Mouse (Mus musculus) lung, embryonic 15.5 days (tissue): Measurements from ENCODE around the gene Cnn1. TPM values are rescaled to one million over a fixed set of nuclear protein-coding genes. Genes with fewer than 3 reads are reported as not detected.
"Not testable (repeated sequence)": the region's sequence is repeated elsewhere in the genome, so short reads cannot be mapped to it uniquely, and the experiment has no call there.

Source experiments
- ATAC-seq: fragments of 200-750 bp; cut with Nextera tagmentation; 2 replicates; pipeline ENCODE4 v1.8.0; 2017; ENCODE audit warnings: moderate number of reproducible peaks, borderline replicate concordance; ENCODE audit not compliant: low FRiP score, low TSS enrichment; ENCODE audit errors: extremely low read depth
- H3K27ac ChIP-seq: fragments of 300-500 bp; sonication (generic); 2 replicates; pipeline ENCODE4 v1.5.1; 2015; ENCODE audit warnings: moderate library complexity, mild to moderate bottlenecking, inconsistent platforms
- H3K27me3 ChIP-seq: fragments of 300-500 bp; sonication (generic); 2 replicates; pipeline ENCODE4 v1.6.1; 2015; ENCODE audit warnings: inconsistent platforms
- H3K36me3 ChIP-seq: fragments of 300-500 bp; sonication (generic); 2 replicates; pipeline ENCODE4 v1.6.1; 2015; ENCODE audit warnings: inconsistent platforms
- H3K4me1 ChIP-seq: fragments of 300-500 bp; sonication (generic); 2 replicates; pipeline ENCODE4 v1.6.1; 2015; ENCODE audit warnings: inconsistent platforms
- H3K4me2 ChIP-seq: fragments of 300-500 bp; sonication (generic); 2 replicates; pipeline ENCODE4 v1.6.1; 2015; ENCODE audit warnings: inconsistent platforms, mild to moderate bottlenecking, moderate library complexity
- H3K4me3 ChIP-seq: fragments of 300-500 bp; sonication (generic); 2 replicates; pipeline ENCODE4 v1.5.1; 2015; ENCODE audit warnings: mild to moderate bottlenecking, inconsistent platforms
- H3K9ac ChIP-seq: fragments of 300-500 bp; sonication (generic); 2 replicates; pipeline ENCODE4 v1.6.1; 2015; ENCODE audit warnings: inconsistent platforms
- H3K9me3 ChIP-seq: fragments of 300-500 bp; sonication (generic); 2 replicates; pipeline ENCODE4 v1.6.1; 2016; ENCODE audit warnings: inconsistent platforms
- WGBS: fragments of 180-500 bp; shearing (Covaris S2); methylation state at CpG from one replicate; pipeline ENCODE4 v1.1.7; 2015; 5-methylcytosine and 5-hydroxymethylcytosine counted together
- polyA plus RNA-seq: library from polyadenylated mRNA; unstranded; fragments of >200 nt; fragmentation: Nextera tagmentation; extraction: Ambion mirVana; gene quantifications from 2 replicates; pipeline ENCODE4 v1.2.1, GENCODE M21; 2015

Cnn1 gene
- polyA plus RNA-seq, 1 experiment from 2014 or later: 60.9 TPM

- WGBS: 82% methylated on average over 9 of the region's 9 CpGs
- peaks cover 48% of the 10 kb centered on the region for H3K36me3 ChIP-seq
- peaks cover 8% of the 10 kb centered on the region for H3K4me1 ChIP-seq
- H3K27me3 ChIP-seq: peaks cover 28% of the 10 kb centered on the region
- H3K9me3 ChIP-seq: no peaks in the 10 kb centered on the region
- H3K27ac ChIP-seq: no peak overlapping the region
- H3K4me3 ChIP-seq: no peak overlapping the region
- ATAC-seq: no peak
- no peak overlapping the region for H3K4me2 ChIP-seq
- no peak overlapping the region for H3K9ac ChIP-seq
Observed at GRCm38 (mm10) chr9:22058011-22058424, 41.0 kb upstream of the Cnn1 start.

DNA sequence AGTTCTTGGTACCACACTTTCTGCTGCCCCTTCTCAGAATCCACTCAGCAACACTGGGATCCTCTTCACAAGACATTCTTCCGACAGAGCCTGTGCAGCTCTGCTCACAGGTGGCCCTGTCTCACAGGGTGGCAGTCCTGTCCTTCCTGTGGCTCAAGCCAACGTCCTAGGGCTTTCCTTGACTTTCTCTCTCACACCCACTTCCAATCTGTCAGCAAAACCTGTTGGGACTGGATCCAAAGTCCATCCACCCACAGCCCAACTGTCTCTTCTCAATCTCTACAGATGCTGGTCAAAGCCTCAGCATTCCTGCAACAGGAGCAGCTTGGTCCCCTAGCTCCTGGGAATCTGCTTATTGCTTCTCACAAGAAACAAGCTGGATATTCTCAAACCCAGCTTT lies 37.7 kb upstream of the Cnn1 start:
- no peak for ATAC-seq
- H3K27ac ChIP-seq: no peak overlapping the region
- H3K9ac ChIP-seq: no peak overlapping the region
- H3K36me3 ChIP-seq: peaks cover 79% of the 10 kb centered on the region
- H3K4me2 ChIP-seq: no peak overlapping the region
- H3K27me3 ChIP-seq: no peaks in the 10 kb centered on the region
- no peaks in the 10 kb centered on the region for H3K9me3 ChIP-seq
- no peak overlapping the region for H3K4me3 ChIP-seq
- WGBS: 79% methylated on average over 2 of the region's 2 CpGs
- no peaks in the 10 kb centered on the region for H3K4me1 ChIP-seq

DNA sequence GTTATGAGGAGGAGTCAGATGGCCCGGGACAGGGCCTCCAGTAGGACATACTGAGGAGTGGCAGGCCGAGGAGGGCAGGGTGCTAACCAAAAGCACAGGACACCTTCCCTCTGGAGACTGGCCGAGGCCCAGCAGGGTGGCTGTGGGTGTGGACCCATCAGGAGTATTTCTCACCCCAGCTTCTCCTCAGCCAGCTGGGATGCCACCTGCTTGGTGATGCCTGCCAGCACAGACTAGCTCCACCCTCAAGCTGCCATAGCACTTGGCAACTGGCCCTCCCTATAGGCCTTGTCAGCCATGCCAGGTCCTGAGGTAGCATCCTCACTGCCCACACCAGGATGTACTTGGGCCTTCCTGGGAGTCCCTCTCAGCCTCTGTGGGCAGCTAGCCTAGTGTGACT lies 34.7 kb upstream of the Cnn1 start:
- 96% methylated on average over 3 of the region's 3 CpGs for WGBS
- Histone ChIP-seq H3K4me1 (no peaks in the 10 kb centered on the region), H3K36me3 (peaks cover 68% of the 10 kb centered on the region), H3K4me3 (no peak overlapping the region), H3K27ac (no peak overlapping the region), H3K9ac (no peak overlapping the region), H3K9me3 (no peaks in the 10 kb centered on the region), H3K4me2 (no peak overlapping the region), H3K27me3 (no peaks in the 10 kb centered on the region)
- ATAC-seq: no peak

- Histone ChIP-seq H3K27ac (no peak overlapping the region), H3K4me3 (no peak overlapping the region), H3K9ac (no peak overlapping the region), H3K4me1 (peaks cover 8% of the 10 kb centered on the region), H3K4me2 (no peak overlapping the region), H3K36me3 (peaks cover 63% of the 10 kb centered on the region), H3K9me3 (no peaks in the 10 kb centered on the region), H3K27me3 (no peaks in the 10 kb centered on the region)
- no peak for ATAC-seq
- WGBS: 92% methylated on average over 11 of the region's 11 CpGs
Observed at GRCm38 (mm10) chr9:22065642-22066041, 33.4 kb upstream of the Cnn1 start.

GRCm38 (mm10) chr9:22066433-22066832 lies 32.6 kb upstream of the Cnn1 start:
- no peak overlapping the region for H3K4me2 ChIP-seq
- ATAC-seq: no peak
- WGBS: 58% methylated on average over 3 of the region's 3 CpGs

GRCm38 (mm10) chr9:22067195-22067594 lies 31.8 kb upstream of the Cnn1 start:
- H3K27me3 ChIP-seq: no peaks in the 10 kb centered on the region

More at GRCm38 (mm10) chr9:22066433-22066832, 32.6 kb upstream of the Cnn1 start:
- Histone ChIP-seq H3K9me3 (no peaks in the 10 kb centered on the region), H3K4me3 (no peak overlapping the region), H3K27ac (no peak overlapping the region), H3K27me3 (no peaks in the 10 kb centered on the region), H3K9ac (no peak overlapping the region), H3K36me3 (peaks cover 57% of the 10 kb centered on the region), H3K4me1 (peaks cover 8% of the 10 kb centered on the region)

DNA sequence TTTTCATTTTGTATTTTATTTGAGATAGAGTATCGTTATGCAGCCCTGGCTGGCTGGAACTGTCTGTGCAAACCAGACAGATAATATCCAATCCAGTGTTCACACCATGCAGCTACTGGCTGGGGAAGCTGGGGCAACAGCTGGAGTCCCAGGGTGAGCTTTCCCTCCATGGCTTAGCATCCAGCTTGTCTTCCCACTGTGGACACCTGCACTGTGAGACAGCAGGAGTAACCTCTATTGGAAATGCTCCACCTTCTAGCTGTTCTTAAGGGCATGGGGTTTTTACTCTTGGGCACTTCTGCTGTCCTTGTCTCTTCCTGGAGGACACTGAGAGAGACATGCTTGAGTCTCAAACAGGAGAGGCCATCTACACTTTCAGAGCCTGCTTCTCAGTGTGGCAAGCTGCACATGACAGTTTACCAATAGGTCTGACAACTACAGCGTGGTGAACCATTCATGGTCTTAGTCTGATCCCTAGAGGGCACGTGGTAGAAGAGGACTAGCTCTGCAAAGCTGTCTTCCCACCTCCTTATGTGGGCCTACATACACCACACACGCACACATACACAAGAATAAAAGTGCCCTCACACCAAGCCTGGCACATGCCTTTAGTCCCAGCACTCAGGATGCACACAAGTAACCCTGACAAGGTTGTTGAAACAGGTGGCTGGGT lies 29.0 kb upstream of the Cnn1 start:
- Histone ChIP-seq H3K36me3 (peaks cover 36% of the 10 kb centered on the region), H3K9me3 (no peaks in the 10 kb centered on the region), H3K9ac (peak overlapping the region; percentile 33; the same call in 1 of the 2 replicates), H3K4me2 (peak overlapping the region; percentile 57), H3K4me3 (peak overlapping the region; percentile 78), H3K27ac (peak overlapping the region; percentile 42; the same call in 1 of the 2 replicates), H3K27me3 (no peaks in the 10 kb centered on the region), H3K4me1 (peaks cover 8% of the 10 kb centered on the region)
- WGBS: 63% methylated on average over 4 of the region's 4 CpGs
- peak; percentile 5 for ATAC-seq

More at GRCm38 (mm10) chr9:22067195-22067594, 31.8 kb upstream of the Cnn1 start:
- Histone ChIP-seq H3K36me3 (peaks cover 51% of the 10 kb centered on the region), H3K4me3 (no peak overlapping the region), H3K9ac (no peak overlapping the region), H3K4me2 (no peak overlapping the region), H3K4me1 (peaks cover 8% of the 10 kb centered on the region), H3K9me3 (no peaks in the 10 kb centered on the region), H3K27ac (no peak overlapping the region)
- no peak for ATAC-seq
- WGBS: 73% methylated on average over 5 of the region's 5 CpGs

DNA sequence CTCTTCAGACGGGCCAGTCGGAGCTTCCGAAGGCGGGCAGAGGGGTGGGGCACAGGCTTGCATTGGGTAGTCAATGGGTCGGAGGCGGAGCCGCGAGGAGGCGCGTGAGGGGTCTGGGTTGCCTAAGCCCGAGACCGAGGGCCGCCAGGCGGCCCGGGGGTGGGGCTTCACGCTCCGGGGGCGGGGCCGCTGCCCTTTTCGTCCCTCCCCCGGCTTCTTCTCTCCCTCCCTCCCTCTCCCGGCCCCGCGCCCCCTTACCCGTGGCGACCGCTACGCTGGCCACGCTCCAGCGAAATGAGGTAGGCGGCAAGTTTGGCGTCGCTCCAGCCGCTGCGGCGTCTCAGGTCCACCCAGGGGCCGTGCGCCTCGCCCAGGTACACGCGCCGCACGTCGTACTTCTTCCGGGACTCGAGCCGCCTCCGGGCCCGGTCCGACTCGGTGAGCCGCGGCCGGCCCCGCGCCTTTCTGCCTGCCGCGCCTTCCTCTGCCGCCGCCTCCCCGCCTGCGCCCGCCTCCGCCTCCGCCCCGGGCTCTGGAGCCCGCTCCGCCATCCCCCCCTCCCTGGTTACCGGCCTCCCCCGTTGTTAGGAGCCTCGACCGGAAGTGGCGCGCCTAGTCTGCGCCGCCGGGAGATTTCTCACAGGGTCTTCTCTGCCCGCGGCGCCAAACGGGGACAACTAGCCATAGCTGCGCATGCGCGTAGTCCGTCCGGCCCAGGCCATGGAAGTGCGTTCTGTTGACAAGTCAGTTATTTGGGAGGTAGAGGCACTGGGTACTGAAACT lies 28.0 kb upstream of the Cnn1 start, which contains the start of the genes Gm49318 and Zfp653:
Gm49318 (minus strand) TSS at position 469 of the 783 bp plus-strand sequence.
Zfp653 (minus strand) TSS at position 586 of the 783 bp plus-strand sequence.
- Histone ChIP-seq H3K4me2 (peak within 1 kb of the TSS; percentile 57), H3K9me3 (no peaks in the 10 kb centered on the region), H3K27ac (peak within 1 kb of the TSS; percentile 99), H3K27me3 (no peaks in the 10 kb centered on the region), H3K9ac (peak within 1 kb of the TSS; percentile 87), H3K36me3 (peaks cover 28% of the 10 kb centered on the region), H3K4me1 (peaks cover 8% of the 10 kb centered on the region), H3K4me3 (peak within 1 kb of the TSS; percentile 78)
- peak; percentile 98 for ATAC-seq
- WGBS: under 1% methylated on average over 76 of the region's 87 CpGs

GRCm38 (mm10) chr9:22072276-22072675 lies 26.7 kb upstream of the Cnn1 start:
- H3K4me2 ChIP-seq: no peak overlapping the region

GRCm38 (mm10) chr9:22075778-22076177 lies 23.2 kb upstream of the Cnn1 start:
- H3K4me2 ChIP-seq, H3K9me3 ChIP-seq, H3K9ac ChIP-seq, H3K4me1 ChIP-seq, H3K27me3 ChIP-seq, ATAC-seq, H3K27ac ChIP-seq, H3K4me3 ChIP-seq: not testable (repeated sequence)
- H3K36me3 ChIP-seq: peaks cover 20% of the 10 kb centered on the region; the same call in 1 of the 2 replicates
- 73% methylated on average over 5 of the region's 5 CpGs for WGBS

More at GRCm38 (mm10) chr9:22072276-22072675, 26.7 kb upstream of the Cnn1 start:
- no peak overlapping the region for H3K4me3 ChIP-seq
- WGBS: 90% methylated on average over 4 of the region's 4 CpGs
- peaks cover 30% of the 10 kb centered on the region; the same call in 1 of the 2 replicates for H3K36me3 ChIP-seq
- no peaks in the 10 kb centered on the region for H3K9me3 ChIP-seq
- H3K27me3 ChIP-seq: no peaks in the 10 kb centered on the region
- ATAC-seq: no peak
- H3K4me1 ChIP-seq: peaks cover 8% of the 10 kb centered on the region
- H3K27ac ChIP-seq: no peak overlapping the region
- H3K9ac ChIP-seq: no peak overlapping the region

DNA sequence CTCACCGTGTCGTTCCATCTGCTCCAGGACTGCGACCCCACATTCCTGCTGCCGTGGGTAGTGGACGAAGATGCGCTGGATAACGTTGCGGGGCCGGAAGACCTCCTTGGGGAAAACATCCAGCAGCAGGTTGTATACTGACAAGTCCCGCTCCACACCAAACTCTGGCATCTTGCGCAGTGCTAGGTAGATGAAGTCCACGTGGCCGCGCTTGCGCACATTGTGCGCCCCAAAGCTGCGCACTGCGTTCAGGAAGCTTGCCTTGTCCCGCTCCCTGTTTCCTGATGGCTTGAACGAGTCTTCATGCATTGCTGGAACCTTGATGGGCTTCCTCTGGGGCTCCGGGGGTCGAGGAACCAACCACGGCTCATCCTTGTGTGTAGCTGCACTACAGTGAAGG lies 22.8 kb upstream of the Cnn1 start:
- Histone ChIP-seq H3K4me1 (no peaks in the 10 kb centered on the region), H3K36me3 (peaks cover 20% of the 10 kb centered on the region; the same call in 1 of the 2 replicates), H3K9me3 (no peaks in the 10 kb centered on the region), H3K9ac (no peak overlapping the region), H3K4me2 (no peak overlapping the region), H3K27ac (no peak overlapping the region), H3K27me3 (no peaks in the 10 kb centered on the region), H3K4me3 (no peak overlapping the region)
- no peak for ATAC-seq
- WGBS: 88% methylated on average over 23 of the region's 23 CpGs

DNA sequence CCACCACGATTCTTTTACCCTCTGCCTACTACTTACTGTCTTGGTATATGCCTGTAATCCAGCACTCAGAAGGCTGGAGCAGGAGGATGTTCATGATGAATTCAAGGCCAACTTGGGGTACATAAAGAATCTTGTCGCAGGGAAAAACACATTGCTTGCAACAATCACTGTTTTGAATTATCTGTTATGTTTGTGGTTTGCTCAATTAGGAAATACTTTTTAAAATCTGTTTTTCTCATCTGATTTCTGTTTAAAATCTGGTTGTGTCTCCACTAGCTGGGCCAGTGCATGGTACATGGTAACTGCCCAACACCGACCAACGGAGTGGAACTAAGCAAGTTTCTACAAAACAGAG lies 14.4 kb upstream of the Cnn1 start:
- no peaks in the 10 kb centered on the region for H3K36me3 ChIP-seq
- no peak overlapping the region; the same call in 1 of the 2 replicates for H3K27ac ChIP-seq
- no peaks in the 10 kb centered on the region for H3K27me3 ChIP-seq
- peak overlapping the region; percentile 79 for H3K4me2 ChIP-seq
- 29% methylated on average over 4 of the region's 4 CpGs for WGBS
- ATAC-seq: no peak
- peak overlapping the region; percentile 68 for H3K9ac ChIP-seq
- no peaks in the 10 kb centered on the region for H3K9me3 ChIP-seq
- H3K4me1 ChIP-seq: peaks cover 5% of the 10 kb centered on the region; the same call in 1 of the 2 replicates
- peak overlapping the region; percentile 82 for H3K4me3 ChIP-seq
